Mouse (Mus musculus): ENCODE measurements around the gene Sphk2. TPM values are rescaled to one million over a fixed set of nuclear protein-coding genes. Genes with fewer than 3 reads are reported as not detected.

Gene Sphk2
- total RNA-seq, 2 experiments from 2014 or later: 17.4 to 20.1 TPM

DNA sequence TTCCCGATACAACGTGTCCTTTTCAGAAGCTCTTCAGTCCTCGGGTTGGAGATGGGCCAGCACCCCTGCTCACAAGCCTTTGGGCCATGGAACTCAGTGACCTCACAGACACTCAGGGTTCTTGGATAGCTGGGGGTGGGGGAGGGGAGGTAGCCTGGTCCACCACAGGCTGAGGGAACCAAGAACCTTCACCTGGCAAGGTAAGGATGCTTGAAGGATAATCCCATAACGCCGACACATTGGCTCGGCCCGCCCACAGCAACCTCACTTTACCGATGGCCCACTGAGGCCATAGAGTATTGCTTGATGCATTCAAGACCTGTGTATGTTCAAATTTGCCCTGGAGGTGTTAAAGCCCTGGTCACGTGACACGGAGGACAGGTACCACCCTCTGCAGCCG, 7.9 kb upstream of the Sphk2 start, which contains the start of gene Spaca4:
Spaca4 (minus strand) TSS at position 101 of the 400 bp plus-strand sequence.
- no peak for DNase-seq
- intact Hi-C loops (cut with DNase I): no loop called here

DNA sequence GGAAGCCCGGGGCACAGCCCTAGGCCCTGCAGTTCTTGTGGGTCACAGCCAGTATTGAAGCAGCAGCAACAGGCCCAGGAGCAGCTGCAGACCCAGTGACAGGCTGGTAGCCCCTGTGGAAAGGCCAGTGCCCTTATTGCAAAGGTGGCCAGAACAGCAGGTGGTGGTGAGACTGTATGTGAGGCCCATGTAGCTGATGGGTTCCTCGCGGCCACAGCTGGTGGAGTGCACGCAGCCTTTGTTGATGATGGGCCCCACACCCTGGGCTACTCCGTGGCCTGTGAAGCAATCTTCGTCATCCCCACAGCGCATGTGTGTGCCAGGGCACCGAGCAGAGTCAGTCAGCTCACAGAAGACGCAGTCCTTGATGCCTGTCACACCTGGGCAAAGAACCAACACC, 7.3 kb upstream of the Sphk2 start:
- intact Hi-C loops (cut with DNase I): no loop called here
- DNase-seq: no peak

DNA sequence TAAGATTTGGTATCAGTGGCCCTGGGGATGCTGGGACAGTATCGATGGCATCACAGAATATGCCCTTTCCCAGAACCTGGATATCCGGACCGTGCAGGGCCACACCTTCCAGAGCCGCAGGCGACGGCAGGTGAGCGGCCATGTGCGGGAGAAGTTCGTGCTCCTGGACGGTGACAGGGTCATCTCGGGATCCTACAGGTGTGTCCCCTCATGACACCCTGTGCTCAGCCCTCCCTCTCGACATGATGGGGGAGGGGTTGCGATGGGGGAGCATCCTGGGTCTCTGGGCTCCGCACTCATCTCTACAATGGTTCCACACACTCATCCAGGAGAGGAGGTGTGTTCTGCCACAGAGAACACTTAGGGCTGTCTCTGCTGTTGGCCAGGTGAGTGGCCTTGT, 6.0 kb upstream of the Sphk2 start:
- no peak for DNase-seq
- intact Hi-C loops (cut with DNase I): no loop called here

DNA sequence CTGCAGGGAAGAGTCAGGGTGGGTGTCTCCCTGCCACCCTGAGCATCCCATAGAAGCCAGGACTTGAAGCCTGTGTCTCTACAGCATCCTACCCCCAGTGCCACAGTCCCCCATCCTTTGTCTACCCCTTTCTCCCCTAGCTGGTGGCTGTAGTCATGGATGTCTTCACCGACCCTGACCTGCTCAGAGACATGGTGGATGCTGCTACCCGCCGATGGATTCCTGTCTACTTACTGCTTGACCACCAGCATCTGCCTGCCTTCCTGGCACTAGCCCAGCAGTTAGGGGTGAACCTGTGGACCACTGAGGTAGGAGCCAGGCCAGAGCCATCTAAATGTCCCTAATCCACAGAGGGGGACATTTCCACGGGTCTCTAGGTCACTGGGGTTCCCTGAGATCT, 5.5 kb upstream of the Sphk2 start:
- intact Hi-C loops (cut with DNase I): no loop called here

DNA sequence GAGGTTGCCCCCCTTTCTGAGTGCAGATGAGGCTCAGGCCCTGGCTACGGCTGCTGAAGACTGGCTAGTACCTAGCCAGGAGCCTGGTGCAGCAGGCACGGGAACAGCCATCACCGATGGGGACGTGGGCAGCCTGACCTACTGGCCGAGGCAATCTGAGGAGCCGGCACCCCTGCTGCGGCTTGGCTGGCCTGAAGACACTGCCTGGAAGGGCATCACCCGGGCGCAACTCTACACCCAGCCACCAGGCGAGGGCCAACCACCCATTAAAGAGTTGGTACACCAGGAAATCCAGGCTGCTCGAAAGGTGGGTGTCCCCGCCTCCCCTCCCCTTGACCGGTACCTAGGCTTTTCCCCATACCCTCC, 4.5 kb upstream of the Sphk2 start:
- intact Hi-C loops (cut with DNase I): no loop called here

More for the DNA sequence above, 5.5 kb upstream of the Sphk2 start:
- no peak for DNase-seq

DNA sequence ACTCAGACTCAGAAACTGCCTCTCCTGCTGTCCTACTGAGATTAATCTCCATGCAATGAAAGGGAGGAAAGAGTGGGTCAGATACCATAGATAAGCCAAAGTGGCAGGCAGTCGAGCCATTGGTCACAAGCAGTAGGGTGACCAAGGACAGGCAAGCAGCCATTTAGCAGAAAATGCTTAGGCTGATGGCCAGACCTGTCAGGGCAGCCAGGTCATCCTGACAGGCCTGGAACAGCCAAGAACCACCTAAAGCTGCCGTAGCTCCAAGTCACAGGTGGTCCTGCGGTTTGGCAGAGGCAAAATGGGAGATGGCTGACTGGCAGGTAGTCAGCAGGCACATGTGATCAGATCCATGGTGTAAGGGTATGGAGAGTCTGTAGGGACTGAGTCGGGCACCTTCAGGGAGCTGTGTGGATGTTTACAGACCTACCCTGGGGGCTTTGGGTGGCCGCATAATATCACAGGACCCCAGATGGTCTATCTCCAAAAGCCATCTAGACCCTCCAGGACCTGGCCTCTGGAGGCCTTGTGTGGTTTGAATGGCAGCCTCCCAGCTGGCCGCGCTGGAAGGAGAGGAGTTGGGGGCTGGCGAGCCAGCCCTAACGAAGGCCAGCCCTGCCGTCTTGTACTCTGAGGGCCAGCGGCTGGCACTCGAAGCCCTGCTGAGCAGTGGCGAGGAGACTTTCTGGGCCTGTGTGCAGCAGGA, 4.0 kb upstream of the Sphk2 start:
- intact Hi-C loops (cut with DNase I): no loop called here
- DNase-seq: no peak

More for the DNA sequence above, 4.5 kb upstream of the Sphk2 start:
- no peak for DNase-seq

DNA sequence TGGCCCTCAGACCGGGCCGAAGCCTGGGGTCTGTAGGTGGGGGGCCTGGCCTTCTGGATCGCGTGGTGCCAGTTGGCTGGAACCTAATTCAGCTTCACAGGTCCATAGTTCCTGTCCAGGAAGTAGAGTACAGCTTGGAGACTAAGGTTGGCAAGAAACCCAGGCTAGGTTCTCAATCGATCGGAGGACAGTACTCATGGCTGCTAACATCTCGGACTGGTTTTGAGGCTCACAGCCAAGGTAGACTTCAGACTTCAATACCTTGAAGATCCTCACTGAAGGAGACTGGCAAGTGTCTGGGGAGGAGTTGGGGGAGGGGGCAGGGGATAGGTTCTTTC, 3.4 kb upstream of the Sphk2 start:
- intact Hi-C loops (cut with DNase I): no loop called here
- no peak for DNase-seq

DNA sequence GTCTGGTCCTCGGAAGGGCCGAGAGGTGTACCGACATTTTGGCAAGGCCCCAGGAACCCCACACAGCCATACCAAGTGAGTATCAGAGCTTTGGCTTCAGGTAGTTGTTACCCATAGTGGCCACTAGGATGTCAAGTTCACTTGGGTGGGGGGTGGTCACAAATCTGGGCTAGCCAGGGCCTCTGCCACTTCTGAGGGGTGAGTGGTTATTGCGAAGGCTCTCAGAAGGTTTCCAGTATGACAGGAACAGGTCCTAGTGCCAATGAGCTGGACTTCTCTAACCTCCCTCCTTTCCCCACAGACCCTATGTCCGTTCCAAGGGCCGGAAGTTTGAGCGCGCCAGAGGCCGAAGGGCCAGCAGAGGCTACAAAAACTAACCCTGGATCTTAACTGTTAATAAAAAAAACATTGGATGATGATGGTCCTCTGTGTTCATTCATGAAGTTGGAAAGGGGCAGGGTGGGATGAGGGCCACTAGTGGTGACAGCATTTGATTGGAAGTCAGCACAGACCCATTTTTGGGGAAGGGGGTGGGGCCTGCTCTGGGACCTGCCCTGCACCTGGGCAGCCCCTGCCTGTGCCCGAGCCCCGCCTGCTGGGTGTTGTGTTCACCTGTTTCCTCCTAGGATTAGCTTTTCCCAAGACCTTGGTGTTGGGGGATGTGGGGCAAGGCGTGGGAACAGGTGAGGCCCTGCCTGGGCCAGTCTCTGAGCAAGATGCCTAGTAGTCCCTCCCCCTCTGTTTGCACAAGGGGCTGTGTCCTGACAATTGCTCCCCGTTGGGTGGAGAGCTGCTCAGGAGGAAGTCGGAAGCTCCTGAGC, 2.8 kb upstream of the Sphk2 start, which contains the start of gene Fam83e:
Fam83e (plus strand) TSS at position 800 of the 821 bp plus-strand sequence.
- intact Hi-C loops (cut with DNase I): no loop called here
- no peak for DNase-seq

DNA sequence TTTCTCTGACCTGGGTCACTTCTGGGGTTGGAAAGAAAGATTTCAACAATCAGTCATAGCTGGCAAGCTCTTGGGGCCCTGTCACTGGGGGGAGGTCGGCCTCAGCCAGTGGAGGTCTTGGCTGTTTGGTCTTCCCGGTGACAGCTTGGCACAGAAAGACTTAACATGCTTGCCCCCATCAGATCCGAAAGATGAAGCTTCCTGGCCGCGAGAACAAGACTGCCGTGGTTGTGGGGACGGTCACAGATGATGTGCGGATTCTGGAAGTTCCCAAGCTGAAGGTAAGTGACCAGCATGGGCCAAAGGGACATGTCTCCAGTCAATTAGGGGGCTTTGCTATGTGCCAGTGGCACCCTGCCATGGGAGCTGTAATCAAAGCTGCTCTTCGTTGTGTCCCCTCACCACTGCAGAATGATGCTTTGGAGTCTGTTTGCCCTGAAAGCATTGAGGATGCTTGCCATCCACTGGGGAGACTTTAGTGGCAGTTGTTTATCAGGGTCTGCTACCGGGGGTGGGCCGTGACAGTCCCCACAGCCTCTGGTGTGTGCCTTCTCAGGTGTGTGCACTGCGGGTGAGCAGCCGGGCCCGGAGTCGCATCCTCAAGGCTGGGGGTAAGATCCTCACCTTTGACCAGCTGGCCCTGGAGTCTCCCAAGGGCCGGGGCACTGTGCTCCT, 2.1 kb upstream of the Sphk2 start:
- intact Hi-C loops (cut with DNase I): loop anchor here (5.0 kb wide), 1 partner anchor 202 kb away; the partner anchor contains the start of genes Ccdc114 and Emp3
- DNase-seq: no peak

DNA sequence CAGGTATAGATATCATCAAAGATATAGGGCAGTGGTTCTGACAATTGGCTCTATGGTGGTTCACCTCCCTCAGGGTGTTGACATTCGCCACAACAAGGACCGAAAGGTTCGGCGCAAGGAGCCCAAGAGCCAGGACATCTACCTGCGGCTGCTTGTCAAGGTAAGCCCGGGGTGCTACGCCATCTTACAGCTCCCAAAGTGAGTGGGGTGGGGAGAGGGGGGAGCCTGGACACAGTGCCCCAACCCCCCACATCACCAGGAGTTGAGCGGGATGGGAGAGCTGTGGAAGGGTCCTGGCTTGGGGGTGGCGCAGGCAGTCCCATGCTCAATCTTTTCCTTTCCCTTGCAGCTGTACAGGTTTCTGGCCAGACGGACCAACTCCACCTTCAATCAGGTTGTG, 1.4 kb upstream of the Sphk2 start:
- DNase-seq: no peak
- intact Hi-C loops (cut with DNase I): loop anchor here (5.0 kb wide), 1 partner anchor 203 kb away; the partner anchor contains the start of genes Ccdc114 and Emp3

DNA sequence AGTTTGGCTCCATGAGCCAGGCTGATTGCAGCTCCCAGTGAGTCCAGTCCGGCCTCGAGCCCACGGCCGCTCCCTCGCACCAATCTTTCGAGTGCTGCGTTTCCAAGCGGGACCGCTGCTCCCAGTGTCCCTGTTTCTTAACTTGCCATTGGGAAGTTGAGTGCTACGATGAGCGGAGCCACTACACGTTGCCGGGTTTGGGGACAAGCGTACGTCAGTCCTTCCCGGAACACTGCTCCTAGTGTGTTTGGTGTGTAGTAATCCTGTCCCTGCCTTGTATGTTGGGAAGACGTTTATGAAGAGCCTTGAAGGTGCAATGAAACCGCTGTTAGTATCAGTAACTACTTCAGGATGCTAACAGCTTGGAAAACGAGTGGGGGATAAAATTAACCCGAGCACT, 529 bp upstream of the Sphk2 start:
- DNase-seq: no peak
- intact Hi-C loops (cut with DNase I): loop anchor here (5.0 kb wide), 1 partner anchor 204 kb away; the partner anchor contains the start of genes Ccdc114 and Emp3

DNA sequence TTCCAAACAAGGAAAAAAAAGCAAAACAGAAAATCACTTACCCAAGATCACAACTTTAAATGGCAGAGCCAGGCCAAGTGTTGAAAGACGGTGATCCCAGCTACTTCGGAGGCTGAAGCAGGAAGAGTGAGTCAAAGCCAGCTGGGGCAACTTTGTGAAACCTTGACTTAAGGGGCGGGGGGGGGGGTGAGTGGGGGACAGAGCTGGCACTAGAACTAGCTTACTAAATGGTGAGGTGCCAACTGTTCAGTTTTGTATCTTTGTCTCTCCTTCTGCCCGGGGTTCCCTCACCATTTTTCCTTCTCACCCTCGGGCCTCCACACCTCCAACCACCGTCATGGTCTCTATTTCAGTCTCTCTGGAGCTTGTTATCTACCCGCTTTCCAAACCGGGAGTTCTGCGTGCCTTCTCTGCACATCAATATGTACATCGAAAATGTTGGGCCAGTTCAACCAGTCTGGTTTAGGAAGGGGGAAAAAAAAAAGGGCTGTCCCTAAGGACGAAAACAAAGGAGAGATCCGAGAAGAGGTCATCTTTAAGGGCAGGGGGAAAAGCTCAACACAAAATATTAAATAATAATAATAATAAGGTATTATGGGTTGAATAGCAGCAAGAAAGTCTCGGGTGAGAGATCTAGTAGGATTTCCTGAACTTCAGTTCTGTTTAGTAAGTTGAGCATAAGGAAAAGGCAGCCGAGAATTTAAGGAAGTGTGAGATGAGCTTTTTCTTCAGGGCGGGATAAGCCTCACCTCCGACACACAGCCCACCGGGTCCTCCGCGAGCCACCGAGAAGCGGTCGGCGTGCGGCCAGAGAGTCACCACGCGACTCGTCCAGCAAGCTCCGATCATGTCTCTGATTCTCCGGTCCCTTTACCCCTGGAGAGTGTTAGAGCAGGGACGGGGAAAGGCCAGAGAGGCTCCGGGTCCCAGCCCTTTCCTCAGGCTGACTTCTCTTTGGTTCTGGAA, 567 bp downstream of the Sphk2 start:
- intact Hi-C loops (cut with DNase I): loop anchor here (5.0 kb wide), 1 partner anchor 205 kb away; the partner anchor contains the start of genes Ccdc114 and Emp3
- no peak for DNase-seq

DNA sequence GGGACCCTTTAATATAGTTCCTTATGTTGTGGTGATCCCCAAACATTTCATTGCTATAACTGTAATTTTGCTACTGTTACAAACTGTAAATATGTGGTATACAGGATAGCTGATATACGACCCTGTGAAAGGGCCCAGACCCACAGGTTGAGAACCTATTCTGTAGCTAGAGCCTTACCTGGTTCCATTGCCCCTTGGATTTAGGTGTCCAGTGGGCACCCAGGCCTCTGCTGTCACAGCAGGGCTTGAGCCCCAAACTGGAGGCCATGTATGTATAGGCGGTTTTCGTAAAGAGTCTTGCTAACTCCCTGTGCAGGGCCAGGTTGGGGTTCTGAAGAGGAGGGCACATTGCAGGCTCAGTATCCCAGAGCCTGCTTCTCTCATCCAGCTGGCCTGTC, 1.3 kb downstream of the Sphk2 start:
- DNase-seq: no peak
- intact Hi-C loops (cut with DNase I): loop anchor here (5.0 kb wide), 1 partner anchor 206 kb away; the partner anchor contains the start of genes Ccdc114 and Emp3

DNA sequence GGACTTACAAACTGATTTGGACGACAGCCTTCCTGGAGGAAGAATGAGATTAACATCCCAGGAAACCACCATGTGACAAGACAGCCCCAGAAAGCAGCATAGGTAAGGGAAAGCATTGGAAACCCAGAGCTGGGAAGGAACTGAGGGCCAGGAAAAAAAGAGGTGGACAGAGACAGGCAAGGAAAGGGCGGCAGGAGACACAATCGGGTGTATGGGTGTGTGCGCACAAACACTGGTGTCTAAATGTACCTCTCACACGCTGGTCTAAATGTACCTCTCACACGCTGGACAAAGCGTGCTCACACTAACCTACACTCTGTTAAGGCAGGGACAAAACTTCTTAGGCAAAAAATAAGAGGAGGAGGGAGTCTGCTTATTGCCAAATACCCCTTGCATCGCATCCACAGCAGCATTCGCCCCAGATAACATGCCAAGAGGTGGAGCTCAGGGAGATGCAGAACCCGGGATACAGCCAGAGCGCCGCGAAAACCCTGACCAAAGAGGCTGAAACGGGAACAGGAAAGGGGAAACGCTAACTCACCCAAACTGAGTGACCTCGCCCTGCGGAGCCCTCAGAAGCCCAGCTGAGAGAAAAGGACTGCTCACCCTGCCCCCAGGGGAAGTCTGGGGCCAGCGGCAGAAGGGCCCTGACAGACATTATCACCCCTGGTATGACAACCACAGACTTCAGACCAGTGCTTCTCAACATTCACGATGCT, 1.9 kb downstream of the Sphk2 start:
- no peak for DNase-seq
- intact Hi-C loops (cut with DNase I): loop anchor here (5.0 kb wide), 1 partner anchor 206 kb away; the partner anchor contains the start of genes Ccdc114 and Emp3

DNA sequence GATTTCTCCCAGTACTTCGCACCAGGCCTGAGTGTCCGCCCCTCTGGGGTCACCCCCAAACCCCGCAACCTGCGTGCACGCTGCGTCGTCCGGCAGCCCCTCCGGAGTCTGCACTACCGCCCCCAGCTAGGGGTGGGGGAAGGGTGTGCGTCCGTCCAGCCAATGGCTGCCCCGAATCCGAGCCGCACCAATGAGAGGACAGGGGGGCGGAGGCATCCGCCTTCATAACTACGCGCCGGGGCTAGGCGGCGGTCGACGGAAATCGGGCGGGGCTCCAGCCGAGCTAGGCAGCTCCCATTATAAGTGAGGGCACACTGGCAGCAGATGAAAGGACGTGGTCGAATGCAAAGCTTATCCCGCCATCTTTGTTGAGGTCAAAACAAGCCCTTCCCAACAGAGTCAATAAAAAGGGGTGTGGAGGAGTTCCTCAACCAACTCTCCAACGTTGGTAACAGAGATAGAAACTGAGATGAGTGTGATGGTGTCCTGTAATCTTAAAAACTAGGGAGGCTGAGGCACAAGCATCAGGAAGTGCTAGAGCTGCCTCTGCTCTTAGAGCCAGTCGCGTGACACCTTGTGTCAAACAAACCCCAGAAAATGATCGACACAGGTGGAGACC, 2.6 kb downstream of the Sphk2 start, which contains the start of gene Rpl18:
Rpl18 (plus strand) TSS at position 368 of the 619 bp plus-strand sequence.
- peak; percentile 98 to 99 for DNase-seq
- intact Hi-C loops (cut with DNase I): loop anchor here (5.0 kb wide), 1 partner anchor 207 kb away; the partner anchor contains the start of genes Ccdc114 and Emp3

DNA sequence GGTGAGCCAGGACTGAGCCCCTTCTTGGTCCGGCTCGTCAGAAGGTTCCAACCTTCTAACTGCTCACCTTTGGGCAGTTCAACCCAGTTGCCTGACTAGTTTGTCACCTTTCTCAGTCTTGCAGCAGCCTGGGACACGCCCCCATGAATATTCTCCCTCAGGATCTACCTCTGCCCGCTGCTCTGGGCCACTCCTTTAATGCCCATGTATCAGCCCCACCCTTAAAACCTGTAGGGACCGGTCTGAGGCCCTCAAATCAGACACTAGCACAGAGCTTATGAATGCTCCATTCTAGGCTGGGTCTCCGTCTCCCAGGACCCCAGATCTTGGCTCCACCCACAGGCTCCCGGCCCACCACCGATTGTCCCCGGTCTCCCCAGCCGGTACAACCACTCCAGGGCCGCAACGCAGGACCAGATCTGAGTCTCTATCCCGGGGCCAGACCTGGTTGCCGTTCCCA, 3.1 kb downstream of the Sphk2 start:
- DNase-seq: no peak
- intact Hi-C loops (cut with DNase I): loop anchor here (5.0 kb wide), 1 partner anchor 208 kb away; the partner anchor contains the start of genes Ccdc114 and Emp3

DNA sequence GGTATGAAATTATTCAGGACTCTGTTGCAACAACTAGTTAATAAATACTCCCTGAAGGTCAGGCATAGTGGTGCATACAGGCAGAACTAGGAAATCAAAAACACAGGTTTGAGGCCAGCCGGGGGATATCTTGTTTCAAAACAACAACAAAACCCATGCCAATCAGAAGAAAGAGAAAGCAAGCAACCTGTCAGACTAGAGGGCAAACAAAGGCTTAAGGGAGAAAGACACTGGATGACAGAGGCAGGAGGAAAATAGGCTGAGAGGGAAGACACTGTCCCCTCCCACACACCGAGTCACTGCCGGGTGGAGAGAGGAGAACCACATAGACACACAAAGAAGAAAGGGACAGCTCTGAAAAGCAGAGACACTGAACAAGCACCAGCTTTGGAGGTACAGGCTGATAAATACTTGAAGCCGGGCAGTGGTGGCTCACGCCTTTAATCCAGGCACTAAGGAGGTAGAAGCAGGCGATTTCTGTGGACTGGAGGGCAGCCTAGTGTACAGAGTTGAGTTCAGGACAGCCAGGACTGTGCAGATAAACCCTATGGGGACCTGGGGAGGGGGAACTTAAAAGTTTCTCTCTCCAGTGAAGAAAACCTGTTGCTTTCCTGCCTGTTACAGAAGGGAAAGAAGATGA, 3.8 kb downstream of the Sphk2 start:
- intact Hi-C loops (cut with DNase I): no loop called here

DNA sequence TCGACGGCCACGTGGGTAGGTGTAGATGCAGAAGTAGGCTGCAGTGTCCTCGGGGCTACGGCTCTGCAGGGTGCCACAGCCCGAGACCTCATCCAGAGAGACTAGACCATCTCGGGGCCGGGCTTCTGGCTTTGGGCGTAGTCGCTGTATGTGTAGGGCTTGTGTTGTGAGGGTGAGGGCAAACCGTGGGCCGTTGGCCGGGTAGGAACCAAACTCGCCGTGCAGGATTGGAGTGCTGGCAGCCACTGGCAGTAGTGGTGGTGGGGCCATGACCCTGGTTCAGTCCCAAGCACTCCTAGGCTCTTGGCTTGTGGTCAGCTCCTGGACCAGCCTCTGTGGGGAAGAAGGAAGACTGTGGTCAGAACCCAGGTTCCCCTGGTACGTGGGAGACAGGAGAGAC, 4.4 kb downstream of the Sphk2 start:
- no peak for DNase-seq

More for the DNA sequence above, 3.8 kb downstream of the Sphk2 start:
- no peak for DNase-seq

More for the DNA sequence above, 4.4 kb downstream of the Sphk2 start:
- intact Hi-C loops (cut with DNase I): no loop called here
